Comparison of ENCODE assay signal across 29 mouse cellular contexts in genomic region chr4:106142741-106143140, GRCm38 (mm10).
DNase-seq lines count a peak whose midpoint lies in the region; ATAC-seq and TF ChIP-seq lines count a peak whose summit lies in the region.
"Had no signal": no experiment of that assay in that cellular context is flagged by ENCODE, and none has a peak within 500 bp of the region (broad histone marks: within the 10 kb centered on the region; RNA-seq: fewer than 3 reads in every experiment).

No protein-coding gene starts in this region.

- no peak for TF ChIP-seq POLR2A in kidney, adult 2 months (IDR thresholded peaks at IDR 0.05; ENCODE audit: low read depth, low read length)
- TF ChIP-seq POLR2A in liver, adult 2 months (IDR thresholded peaks at IDR 0.05; ENCODE audit: extremely low read depth, insufficient read depth, low read length), result no peak

- WGBS in kidney, adult 2 months, result 55% methylated on average over 4 of the region's 4 CpGs
- 70% methylated on average over 4 of the region's 4 CpGs for WGBS in liver, adult 2 months
- WGBS in liver, embryonic 12.5 days (ENCODE audit: insufficient replicate concordance), result 69% methylated on average over 4 of the region's 4 CpGs
- 64% methylated on average over 4 of the region's 4 CpGs for whole genome bisulfite sequencing in stomach, embryonic 16.5 days
- 62% methylated on average over 4 of the region's 4 CpGs for WGBS in stomach, postnatal 0 days

- no peaks in the 10 kb centered on the region for H3K9me3 ChIP-seq in liver, embryonic 12.5 days (replicated peaks)
- H3K9me3 ChIP-seq in stomach, embryonic 16.5 days (replicated peaks; ENCODE audit: control insufficient read depth, low read length), result no peaks in the 10 kb centered on the region
- no peaks in the 10 kb centered on the region for H3K9me3 ChIP-seq in stomach, postnatal 0 days (ENCODE audit: control insufficient read depth, low read length)
- H3K9me3 ChIP-seq: embryonic facial prominence, embryonic 12.5 days; forebrain, embryonic 12.5 days; forebrain, embryonic 15.5 days; heart, embryonic 12.5 days; heart, embryonic 15.5 days; hindbrain, embryonic 10.5 days; hindbrain, embryonic 13.5 days had no signal

- H3K36me3 ChIP-seq in kidney, adult 2 months (ENCODE audit: control insufficient read depth, insufficient read depth, low read length), result no peaks in the 10 kb centered on the region
- no peaks in the 10 kb centered on the region for H3K36me3 ChIP-seq in liver, adult 2 months (ENCODE audit: control insufficient read depth, insufficient read depth, low read length)
- H3K36me3 ChIP-seq in liver, embryonic 12.5 days, result no peaks in the 10 kb centered on the region
- no peaks in the 10 kb centered on the region for H3K36me3 ChIP-seq in stomach, embryonic 16.5 days (ENCODE audit: control insufficient read depth, insufficient read depth, low read length)
- no peaks in the 10 kb centered on the region for H3K36me3 ChIP-seq in stomach, postnatal 0 days (ENCODE audit: control insufficient read depth, insufficient read depth, low read length)
- H3K36me3 ChIP-seq: embryonic facial prominence, embryonic 12.5 days; forebrain, embryonic 12.5 days; forebrain, embryonic 15.5 days; G1E; heart, embryonic 12.5 days; heart, embryonic 15.5 days; hindbrain, embryonic 10.5 days; hindbrain, embryonic 13.5 days had no signal

- H3K9ac ChIP-seq in liver, adult 2 months (ENCODE audit: low read depth, low read length), result no peak overlapping the region
- no peak overlapping the region for H3K9ac ChIP-seq in liver, embryonic 12.5 days
- H3K9ac ChIP-seq in stomach, embryonic 16.5 days (ENCODE audit: low read length), result no peak overlapping the region
- no peak overlapping the region for H3K9ac ChIP-seq in stomach, postnatal 0 days (ENCODE audit: low read length)
- H3K9ac ChIP-seq: embryonic facial prominence, embryonic 12.5 days; forebrain, embryonic 12.5 days; forebrain, embryonic 15.5 days; heart, embryonic 12.5 days; heart, embryonic 15.5 days; hindbrain, embryonic 13.5 days had no signal

- no peaks in the 10 kb centered on the region for H3K27me3 ChIP-seq in kidney, adult 2 months (replicated peaks; ENCODE audit: control insufficient read depth, insufficient read depth, low read length)
- H3K27me3 ChIP-seq in liver, adult 2 months (ENCODE audit: control insufficient read depth, insufficient read depth, low read length), result no peaks in the 10 kb centered on the region
- no peaks in the 10 kb centered on the region for H3K27me3 ChIP-seq in liver, embryonic 12.5 days (replicated peaks)
- H3K27me3 ChIP-seq in stomach, embryonic 16.5 days (ENCODE audit: control insufficient read depth, insufficient read depth, low read length), result no peaks in the 10 kb centered on the region
- no peaks in the 10 kb centered on the region for H3K27me3 ChIP-seq in stomach, postnatal 0 days (ENCODE audit: control insufficient read depth, insufficient read depth, low read length)
- H3K27me3 ChIP-seq: CH12.LX; embryonic facial prominence, embryonic 12.5 days; forebrain, embryonic 12.5 days; forebrain, embryonic 15.5 days; heart, embryonic 12.5 days; heart, embryonic 15.5 days; hindbrain, embryonic 13.5 days; Patski had no signal

- 0 out of 2 replicates have a peak overlapping the region, but pooled peaks have one; percentile 50 for H3K27ac ChIP-seq in kidney, adult 2 months (ENCODE audit: insufficient read depth, low read depth, low read length)
- no peak overlapping the region for H3K27ac ChIP-seq in liver, adult 2 months (replicated peaks; ENCODE audit: insufficient read depth, low read depth, low read length)
- H3K27ac ChIP-seq in liver, embryonic 12.5 days, result no peak overlapping the region
- H3K27ac ChIP-seq in stomach, embryonic 16.5 days (ENCODE audit: low read length), result no peak overlapping the region
- H3K27ac ChIP-seq in stomach, postnatal 0 days (replicated peaks), result no peak overlapping the region
- H3K27ac ChIP-seq: embryonic facial prominence, embryonic 12.5 days; forebrain, embryonic 12.5 days; forebrain, embryonic 15.5 days; heart, embryonic 15.5 days; hindbrain, embryonic 10.5 days; hindbrain, embryonic 13.5 days had no signal

- TF ChIP-seq EP300 in stomach, postnatal 0 days (optimal IDR thresholded peaks at IDR 0.05), result no peak

- peak; percentile 78 for DNase-seq in kidney, adult 2 months
- no peak for DNase-seq in kidney, adult 11 months
- DNase-seq in kidney, postnatal 14 days, result peak; percentile 44
- DNase-seq in kidney, postnatal 4 days, result no peak
- peak; percentile 53 for DNase-seq in liver, adult 2 months (ENCODE audit: extremely low read depth, low read depth, low spot score)
- no peak for DNase-seq in stomach, postnatal 0 days (ENCODE audit: low spot score)
- DNase-seq: adrenal gland, postnatal 10 days; adrenal gland, postnatal 36 days; B cell, adult 2 months; cerebellum, adult 18-20 months; cerebellum, adult 9-10 months; cerebellum, postnatal 14 days; gastrocnemius, postnatal 25 days; heart, adult 18-20 months; heart, postnatal 10 days; heart, postnatal 36 days had no signal

- H3K4me2 ChIP-seq in liver, embryonic 12.5 days, result no peak overlapping the region
- no peak overlapping the region for H3K4me2 ChIP-seq in stomach, embryonic 16.5 days (ENCODE audit: low read depth, low read length)
- no peak overlapping the region for H3K4me2 ChIP-seq in stomach, postnatal 0 days (replicated peaks; ENCODE audit: low read depth)
- H3K4me2 ChIP-seq: embryonic facial prominence, embryonic 12.5 days; forebrain, embryonic 12.5 days; forebrain, embryonic 15.5 days; heart, embryonic 12.5 days; heart, embryonic 15.5 days; hindbrain, embryonic 13.5 days had no signal

- H3K4me1 ChIP-seq in kidney, adult 2 months (ENCODE audit: control insufficient read depth, insufficient read depth, low read length), result peaks cover 12% of the 10 kb centered on the region; the same call in 1 of the 2 replicates
- H3K4me1 ChIP-seq in liver, adult 2 months (ENCODE audit: control insufficient read depth, insufficient read depth, low read length), result no peaks in the 10 kb centered on the region
- H3K4me1 ChIP-seq in liver, embryonic 12.5 days, result no peaks in the 10 kb centered on the region
- H3K4me1 ChIP-seq in stomach, embryonic 16.5 days (ENCODE audit: control insufficient read depth, insufficient read depth, low read length), result no peaks in the 10 kb centered on the region
- H3K4me1 ChIP-seq in stomach, postnatal 0 days (replicated peaks; ENCODE audit: control insufficient read depth, insufficient read depth), result no peaks in the 10 kb centered on the region
- H3K4me1 ChIP-seq: forebrain, embryonic 12.5 days; heart, embryonic 12.5 days; hindbrain, embryonic 10.5 days; hindbrain, embryonic 13.5 days had no signal

- TF ChIP-seq CTCF in kidney, adult 2 months (conservative IDR thresholded peaks at IDR 0.05; ENCODE audit: insufficient read depth, insufficient read length, low read depth, low read length), result no peak
- TF ChIP-seq CTCF in liver, adult 2 months (IDR thresholded peaks at IDR 0.05; ENCODE audit: low read depth, low read length), result no peak
- no peak for TF ChIP-seq CTCF in stomach, postnatal 0 days (IDR thresholded peaks at IDR 0.05; ENCODE audit: low read depth)

- H3K4me3 ChIP-seq in kidney, adult 2 months (ENCODE audit: insufficient read depth, low read depth, low read length), result no peak overlapping the region
- H3K4me3 ChIP-seq in liver, adult 2 months (ENCODE audit: insufficient read depth, low read depth, low read length), result no peak overlapping the region
- no peak overlapping the region for H3K4me3 ChIP-seq in liver, embryonic 12.5 days
- no peak overlapping the region for H3K4me3 ChIP-seq in stomach, embryonic 16.5 days (replicated peaks; ENCODE audit: low read length)
- H3K4me3 ChIP-seq in stomach, postnatal 0 days (ENCODE audit: low read depth, low read length), result no peak overlapping the region
- H3K4me3 ChIP-seq: embryonic facial prominence, embryonic 12.5 days; erythroblast, embryonic 14.5 days; forebrain, embryonic 12.5 days; forebrain, embryonic 15.5 days; heart, embryonic 12.5 days; heart, embryonic 15.5 days; hindbrain, embryonic 10.5 days; hindbrain, embryonic 13.5 days had no signal

- H3K79me2 ChIP-seq in liver, adult 2 months (ENCODE audit: control insufficient read depth, insufficient read depth, low read length), result no peaks in the 10 kb centered on the region

- ATAC-seq in liver, embryonic 12.5 days, result no peak
- peak; percentile 25; the same call in 1 of the 2 replicates for ATAC-seq in stomach, embryonic 16.5 days (ENCODE audit: insufficient read depth, low FRiP score)
- no peak for ATAC-seq in stomach, postnatal 0 days (ENCODE audit: low FRiP score, low TSS enrichment)
- ATAC-seq: forebrain, embryonic 15.5 days; Patski had no signal

Comparison
In these comparisons a context has a peak if more than half of its experiments do, and no peak if none do; other contexts are left out.
1. DNase-seq: peak in kidney, adult 2 months (single experiment), kidney, postnatal 14 days (single experiment) and liver, adult 2 months (single experiment); none in kidney, adult 11 months (single experiment), kidney, postnatal 4 days (0 of 2) and stomach, postnatal 0 days (single experiment).